Mouse (Mus musculus) spleen, adult 2 months (tissue): ENCODE data around the gene Ice2. TPM values are rescaled to one million over a fixed set of nuclear protein-coding genes. Genes with fewer than 3 reads are reported as not detected.

Experiments used
- DNase-seq, 2 experiments: peaks; one replicate each; pipeline versions ENCODE4 v3.0.0 to v3.0.0-alpha.2; 2012 to 2021; ENCODE audit warnings: low spot score in 2 of 2, low read depth in 1 of 2
- H3K27ac ChIP-seq: fragments of 200-500 bp; 2 replicates; pipeline ENCODE4 v1.5.1; 2012; ENCODE audit warnings: low read length, inconsistent platforms; ENCODE audit not compliant: insufficient read depth
- H3K27me3 ChIP-seq: fragments of 200-500 bp; 2 replicates; pipeline ENCODE4 v1.6.1; 2012; ENCODE audit warnings: mild to moderate bottlenecking, moderate library complexity, low read length, inconsistent platforms; ENCODE audit not compliant: control insufficient read depth, insufficient read depth
- H3K36me3 ChIP-seq: fragments of 200-500 bp; 2 replicates; pipeline ENCODE4 v1.6.1; 2012; ENCODE audit warnings: mild to moderate bottlenecking, low read length, inconsistent platforms; ENCODE audit not compliant: control insufficient read depth, insufficient read depth
- H3K4me1 ChIP-seq: fragments of 200-500 bp; 2 replicates; pipeline ENCODE4 v1.6.1; 2011; ENCODE audit warnings: inconsistent platforms; ENCODE audit not compliant: control insufficient read depth, insufficient read depth, insufficient read length
- H3K4me3 ChIP-seq: fragments of 200-500 bp; 2 replicates; pipeline ENCODE4 v1.5.1; 2011; ENCODE audit warnings: mild to moderate bottlenecking, inconsistent platforms; ENCODE audit not compliant: insufficient read depth, insufficient read length; ENCODE audit errors: extremely low read depth
- CTCF ChIP-seq: fragments of 200-500 bp; IDR thresholded peaks from 2 replicates; pipeline ENCODE4 v1.5.1; 2011; ENCODE audit warnings: mild to moderate bottlenecking, inconsistent platforms; ENCODE audit not compliant: insufficient read depth, insufficient read length, insufficient replicate concordance; ENCODE audit errors: extremely low read depth
- POLR2A ChIP-seq: fragments of 200-500 bp; IDR thresholded peaks from 2 replicates; pipeline ENCODE4 v1.6.1; 2011; ENCODE audit warnings: low read depth, low read length, inconsistent platforms
- WGBS: fragments of 180-500 bp; shearing (Covaris S2); methylation state at CpG from one replicate; pipeline ENCODE4 v1.1.7; 2018; 5-methylcytosine and 5-hydroxymethylcytosine counted together
- polyA plus RNA-seq: library from polyadenylated mRNA; depleted of rRNA; stranded (reverse); fragments of >200 nt; gene quantifications from 2 replicates; pipeline ENCODE4 v1.2.3, GENCODE M21; 2012

Ice2 gene
- polyA plus RNA-seq, 1 experiment = 2.6 TPM

DNA sequence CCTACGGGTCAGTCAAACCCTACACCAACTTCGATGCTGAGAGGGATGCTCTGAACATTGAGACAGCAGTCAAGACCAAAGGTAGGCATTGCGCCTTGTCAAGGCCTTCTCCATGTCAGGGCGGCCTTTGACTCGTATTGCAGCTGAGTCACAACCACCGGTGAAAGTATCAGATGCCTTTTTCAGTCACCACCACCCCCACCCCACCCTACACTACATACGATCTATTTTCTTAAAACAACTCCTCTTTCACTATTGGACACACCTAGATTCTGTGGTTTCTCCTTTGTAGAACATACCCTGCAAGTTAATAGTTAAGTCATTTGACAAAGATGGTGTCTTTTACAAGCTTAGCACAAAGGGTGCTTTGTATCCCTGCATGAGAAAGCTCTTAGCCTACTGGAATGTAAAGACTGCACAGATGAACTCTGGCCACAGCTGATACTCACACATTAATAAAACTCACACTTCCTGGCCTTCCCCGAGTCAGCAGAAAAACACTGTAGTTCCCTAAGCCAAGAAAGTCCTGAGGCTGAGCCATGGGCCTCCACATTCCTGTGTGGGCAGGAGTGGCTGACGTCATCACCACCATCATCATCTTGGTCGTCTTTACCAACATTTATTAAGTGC lies 69.7 kb downstream of the Ice2 start:
- Histone ChIP-seq H3K27ac (no peak overlapping the region), H3K4me1 (no peaks in the 10 kb centered on the region), H3K4me3 (no peak overlapping the region), H3K36me3 (no peaks in the 10 kb centered on the region; the same call in 1 of the 2 replicates), H3K27me3 (no peaks in the 10 kb centered on the region)
- WGBS = 73% methylated on average over 10 of the region's 10 CpGs
- no peak for TF ChIP-seq CTCF
- no peak for TF ChIP-seq POLR2A
- DNase-seq = no peak

- Histone ChIP-seq H3K4me3 (no peak overlapping the region), H3K27ac (no peak overlapping the region), H3K4me1 (no peaks in the 10 kb centered on the region), H3K27me3 (no peaks in the 10 kb centered on the region), H3K36me3 (no peaks in the 10 kb centered on the region; the same call in 1 of the 2 replicates)
- DNase-seq = no peak
- 85% methylated on average over 9 of the region's 9 CpGs for WGBS
- TF ChIP-seq POLR2A = no peak
- TF ChIP-seq CTCF = no peak
These were observed 71.3 kb downstream of the Ice2 start for GRCm38 (mm10) chr9:69468991-69469390.

- Histone ChIP-seq H3K27me3 (no peaks in the 10 kb centered on the region), H3K4me3 (no peak overlapping the region), H3K36me3 (no peaks in the 10 kb centered on the region; the same call in 1 of the 2 replicates), H3K27ac (no peak overlapping the region), H3K4me1 (no peaks in the 10 kb centered on the region)
- no peak for DNase-seq
- 52% methylated on average over 5 of the region's 5 CpGs for WGBS
- TF ChIP-seq CTCF = no peak
- TF ChIP-seq POLR2A = no peak
These were observed 72.7 kb downstream of the Ice2 start for GRCm38 (mm10) chr9:69470362-69470761.

DNA sequence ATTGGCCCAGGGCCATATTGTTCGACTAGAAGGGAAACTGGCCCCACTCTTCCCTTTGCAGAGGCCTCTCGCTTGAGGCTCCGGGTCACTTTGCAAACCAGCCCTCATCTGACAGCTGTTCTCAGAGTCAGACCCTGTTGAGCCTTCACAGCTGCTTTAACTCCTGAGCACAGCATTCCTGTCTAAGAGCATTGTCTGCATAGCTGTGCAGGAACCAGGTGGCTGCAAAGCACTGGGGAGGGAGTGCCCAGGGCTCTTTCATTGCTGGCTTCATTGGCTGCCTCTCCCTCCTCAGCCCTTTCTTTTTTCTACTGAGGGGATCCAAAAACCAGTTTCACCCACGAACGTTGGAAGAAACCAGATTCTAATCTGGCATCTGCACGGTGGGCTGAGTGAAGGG lies 73.2 kb downstream of the Ice2 start:
- 10% methylated on average over 6 of the region's 6 CpGs for WGBS
- no peak for DNase-seq
- no peak for TF ChIP-seq CTCF
- TF ChIP-seq POLR2A = no peak

DNA sequence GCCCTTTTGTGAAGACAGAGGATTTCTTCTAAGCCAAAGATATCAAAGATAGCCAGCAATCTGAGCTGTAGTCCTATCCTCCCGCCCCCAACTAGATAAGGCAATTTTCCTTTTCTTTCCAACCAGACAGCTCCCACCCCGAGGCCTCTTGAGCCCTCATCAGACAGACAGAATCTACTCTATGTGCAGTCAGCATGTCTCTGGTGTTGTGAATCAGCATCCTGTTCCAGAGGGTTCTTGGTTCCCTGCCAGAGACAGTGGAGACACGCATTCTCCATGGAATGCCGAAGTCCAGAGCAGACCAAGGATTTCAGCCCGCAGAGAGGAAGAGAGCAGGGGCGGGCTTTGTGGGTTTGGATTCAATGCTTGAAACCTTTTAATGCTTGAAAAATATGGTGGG lies 75.0 kb downstream of the Ice2 start:
- WGBS = 85% methylated on average over 6 of the region's 6 CpGs
- Histone ChIP-seq H3K27ac (no peak overlapping the region), H3K27me3 (no peaks in the 10 kb centered on the region), H3K4me3 (no peak overlapping the region), H3K36me3 (no peaks in the 10 kb centered on the region; the same call in 1 of the 2 replicates), H3K4me1 (no peaks in the 10 kb centered on the region)
- no peak for DNase-seq
- TF ChIP-seq POLR2A (no peak), CTCF (no peak)

More for the DNA sequence above, 73.2 kb downstream of the Ice2 start:
- Histone ChIP-seq H3K27ac (no peak overlapping the region), H3K4me1 (no peaks in the 10 kb centered on the region), H3K27me3 (no peaks in the 10 kb centered on the region), H3K4me3 (no peak overlapping the region), H3K36me3 (no peaks in the 10 kb centered on the region; the same call in 1 of the 2 replicates)

DNA sequence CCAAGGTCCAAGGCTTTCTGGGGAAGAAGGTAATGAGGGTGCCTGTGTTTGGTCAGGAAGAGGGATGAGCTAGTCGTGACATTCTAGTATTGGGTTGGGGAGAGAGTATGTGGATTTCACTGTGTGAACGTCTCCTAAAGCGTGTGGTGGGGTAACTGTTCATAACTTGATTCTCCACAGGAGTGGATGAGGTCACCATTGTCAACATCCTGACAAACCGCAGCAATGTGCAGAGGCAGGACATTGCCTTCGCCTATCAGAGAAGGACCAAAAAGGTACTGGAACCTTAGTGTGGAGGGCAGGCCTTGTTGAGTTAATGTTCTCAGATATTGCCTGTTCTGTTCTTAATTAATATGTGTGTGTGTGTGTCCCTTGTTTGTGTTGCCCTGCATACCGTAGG lies 78.2 kb downstream of the Ice2 start:
- no peaks in the 10 kb centered on the region for H3K4me1 ChIP-seq

GRCm38 (mm10) chr9:69477195-69477823 lies 79.6 kb downstream of the Ice2 start:
- DNase-seq = no peak
- H3K36me3 ChIP-seq = no peaks in the 10 kb centered on the region
- TF ChIP-seq POLR2A = no peak
- no peak for TF ChIP-seq CTCF
- no peaks in the 10 kb centered on the region for H3K4me1 ChIP-seq
- 87% methylated on average over 14 of the region's 14 CpGs for WGBS
- H3K27ac ChIP-seq = no peak overlapping the region
- no peak overlapping the region for H3K4me3 ChIP-seq
- no peaks in the 10 kb centered on the region for H3K27me3 ChIP-seq

More for the DNA sequence above, 78.2 kb downstream of the Ice2 start:
- TF ChIP-seq CTCF = no peak
- TF ChIP-seq POLR2A = no peak
- no peaks in the 10 kb centered on the region for H3K27me3 ChIP-seq
- no peak overlapping the region for H3K27ac ChIP-seq
- DNase-seq = no peak
- no peak overlapping the region for H3K4me3 ChIP-seq
- H3K36me3 ChIP-seq = no peaks in the 10 kb centered on the region
- WGBS = 90% methylated on average over 6 of the region's 6 CpGs

DNA sequence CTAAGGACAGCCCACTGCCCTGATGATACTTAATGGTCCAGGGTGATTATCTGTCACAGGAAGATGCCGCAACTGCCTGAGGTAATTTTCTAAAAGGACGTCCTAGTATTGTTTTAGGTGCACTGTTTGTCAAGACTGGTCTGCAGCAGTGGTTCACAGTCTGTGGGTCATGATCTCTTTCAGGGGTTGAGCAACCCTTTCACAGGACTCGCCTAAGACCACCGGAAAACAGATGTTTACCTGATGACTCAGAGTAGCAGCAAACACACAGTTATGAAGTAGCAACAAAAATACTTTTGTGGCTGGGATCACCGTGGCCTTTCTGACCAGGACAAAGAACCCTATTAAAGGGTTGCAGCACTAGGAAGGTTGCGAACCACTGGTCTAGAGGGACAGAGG lies 80.1 kb downstream of the Ice2 start:
- Histone ChIP-seq H3K27me3 (no peaks in the 10 kb centered on the region), H3K4me3 (no peak overlapping the region), H3K4me1 (no peaks in the 10 kb centered on the region), H3K27ac (no peak overlapping the region), H3K36me3 (no peaks in the 10 kb centered on the region)
- no peak for DNase-seq
- WGBS = 84% methylated on average over 6 of the region's 6 CpGs
- TF ChIP-seq POLR2A = no peak
- no peak for TF ChIP-seq CTCF
